Mouse (Mus musculus): ENCODE data around the gene 1600002K03Rik. TPM values are rescaled to one million over a fixed set of nuclear protein-coding genes. Genes with fewer than 3 reads are reported as not detected.

1600002K03Rik gene
- polyA plus RNA-seq, 1 experiment = 16.4 TPM

GRCm38 (mm10) chr10:80143664-80144063 is 29.1 kb upstream of the 1600002K03Rik start:
- no peak for DNase-seq
- H3K4me3 ChIP-seq (replicated peaks; ENCODE audit: insufficient read depth, low read depth, low read length) = no peak overlapping the region
- H3K4me1 ChIP-seq (ENCODE audit: control insufficient read depth, insufficient read depth, low read length) = peaks cover 35% of the 10 kb centered on the region
- H3K27me3 ChIP-seq (ENCODE audit: control insufficient read depth, insufficient read depth, low read length) = no peaks in the 10 kb centered on the region
- 44% methylated on average over 7 of the region's 7 CpGs for WGBS
- H3K27ac ChIP-seq (ENCODE audit: insufficient read depth, low read length) = no peak overlapping the region
- TF ChIP-seq POLR2A (IDR thresholded peaks at IDR 0.05; ENCODE audit: borderline replicate concordance, insufficient read depth, low read length) (no peak), CTCF (IDR thresholded peaks at IDR 0.05; ENCODE audit: borderline replicate concordance, insufficient read depth, low read depth, low read length) (no peak)

- H3K27ac ChIP-seq (ENCODE audit: insufficient read depth, low read length) = no peak overlapping the region
- 86% methylated on average over 12 of the region's 12 CpGs for WGBS
- H3K4me1 ChIP-seq (ENCODE audit: control insufficient read depth, insufficient read depth, low read length) = peaks cover 35% of the 10 kb centered on the region
- no peak for TF ChIP-seq CTCF (IDR thresholded peaks at IDR 0.05; ENCODE audit: borderline replicate concordance, insufficient read depth, low read depth, low read length)
- TF ChIP-seq POLR2A (IDR thresholded peaks at IDR 0.05; ENCODE audit: borderline replicate concordance, insufficient read depth, low read length) = no peak
- DNase-seq = no peak
- no peak overlapping the region for H3K4me3 ChIP-seq (replicated peaks; ENCODE audit: insufficient read depth, low read depth, low read length)
- no peaks in the 10 kb centered on the region for H3K27me3 ChIP-seq (ENCODE audit: control insufficient read depth, insufficient read depth, low read length)
These were observed 28.6 kb upstream of the 1600002K03Rik start for GRCm38 (mm10) chr10:80144159-80144558.

GRCm38 (mm10) chr10:80144864-80145838 is 27.6 kb upstream of the 1600002K03Rik start:
- Histone ChIP-seq H3K4me3 (replicated peaks; ENCODE audit: insufficient read depth, low read depth, low read length) (no peak overlapping the region), H3K27me3 (ENCODE audit: control insufficient read depth, insufficient read depth, low read length) (no peaks in the 10 kb centered on the region), H3K27ac (ENCODE audit: insufficient read depth, low read length) (no peak overlapping the region), H3K4me1 (ENCODE audit: control insufficient read depth, insufficient read depth, low read length) (peaks cover 35% of the 10 kb centered on the region)
- DNase-seq = peak; percentile 80 to 85
- 40% methylated on average over 20 of the region's 20 CpGs for WGBS
- TF ChIP-seq POLR2A (IDR thresholded peaks at IDR 0.05; ENCODE audit: borderline replicate concordance, insufficient read depth, low read length) = no peak
- peak; percentile 88 for TF ChIP-seq CTCF (IDR thresholded peaks at IDR 0.05; ENCODE audit: borderline replicate concordance, insufficient read depth, low read depth, low read length)

- H3K27ac ChIP-seq (ENCODE audit: insufficient read depth, low read length) = no peak overlapping the region
- TF ChIP-seq POLR2A (IDR thresholded peaks at IDR 0.05; ENCODE audit: borderline replicate concordance, insufficient read depth, low read length) = no peak
- no peak for TF ChIP-seq CTCF (IDR thresholded peaks at IDR 0.05; ENCODE audit: borderline replicate concordance, insufficient read depth, low read depth, low read length)
- DNase-seq = no peak
- no peak overlapping the region for H3K4me3 ChIP-seq (replicated peaks; ENCODE audit: insufficient read depth, low read depth, low read length)
- H3K27me3 ChIP-seq (ENCODE audit: control insufficient read depth, insufficient read depth, low read length) = no peaks in the 10 kb centered on the region
- H3K4me1 ChIP-seq (ENCODE audit: control insufficient read depth, insufficient read depth, low read length) = peaks cover 35% of the 10 kb centered on the region
- 19% methylated on average over 6 of the region's 6 CpGs for WGBS
These were observed 26.8 kb upstream of the 1600002K03Rik start for GRCm38 (mm10) chr10:80145896-80146295.

GRCm38 (mm10) chr10:80146568-80147011 is 26.2 kb upstream of the 1600002K03Rik start:
- Histone ChIP-seq H3K4me1 (ENCODE audit: control insufficient read depth, insufficient read depth, low read length) (peaks cover 40% of the 10 kb centered on the region), H3K27me3 (ENCODE audit: control insufficient read depth, insufficient read depth, low read length) (no peaks in the 10 kb centered on the region), H3K27ac (ENCODE audit: insufficient read depth, low read length) (no peak overlapping the region), H3K4me3 (replicated peaks; ENCODE audit: insufficient read depth, low read depth, low read length) (no peak overlapping the region)
- DNase-seq = no peak
- TF ChIP-seq CTCF (IDR thresholded peaks at IDR 0.05; ENCODE audit: borderline replicate concordance, insufficient read depth, low read depth, low read length) (no peak), POLR2A (IDR thresholded peaks at IDR 0.05; ENCODE audit: borderline replicate concordance, insufficient read depth, low read length) (no peak)
- 72% methylated on average over 4 of the region's 4 CpGs for WGBS

DNA sequence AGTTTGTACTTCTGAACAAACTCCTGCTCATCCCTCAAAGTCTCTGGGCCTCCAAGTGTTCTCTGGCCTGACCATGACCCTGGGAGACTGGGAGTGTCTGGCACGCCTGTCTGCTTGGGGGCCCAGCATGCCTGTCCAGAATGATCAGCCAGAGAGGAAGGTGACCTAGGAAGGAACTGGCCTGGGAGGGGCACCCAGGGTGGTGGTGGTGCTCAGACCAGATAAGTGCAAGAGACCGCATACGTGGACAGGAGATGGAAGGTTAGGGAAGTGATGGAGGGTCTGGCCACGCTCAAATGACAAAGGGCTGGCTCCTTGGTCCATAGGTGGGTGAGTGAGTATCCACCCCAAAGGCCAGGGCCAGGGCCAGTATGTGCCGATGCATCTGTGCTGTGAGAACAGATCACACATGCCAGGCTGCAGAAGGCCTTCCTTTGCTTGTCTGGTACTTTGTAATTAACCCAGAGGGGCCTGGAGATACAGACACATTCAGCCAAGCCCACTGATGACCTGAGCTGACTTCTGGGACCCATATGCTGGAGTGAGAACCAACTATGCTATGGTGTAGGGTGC is 25.5 kb upstream of the 1600002K03Rik start:
- no peaks in the 10 kb centered on the region for H3K27me3 ChIP-seq (ENCODE audit: control insufficient read depth, insufficient read depth, low read length)
- no peak for TF ChIP-seq POLR2A (IDR thresholded peaks at IDR 0.05; ENCODE audit: borderline replicate concordance, insufficient read depth, low read length)
- no peak for TF ChIP-seq CTCF (IDR thresholded peaks at IDR 0.05; ENCODE audit: borderline replicate concordance, insufficient read depth, low read depth, low read length)
- peak overlapping the region; percentile 68 for H3K27ac ChIP-seq (ENCODE audit: insufficient read depth, low read length)
- peaks cover 47% of the 10 kb centered on the region for H3K4me1 ChIP-seq (ENCODE audit: control insufficient read depth, insufficient read depth, low read length)
- 63% methylated on average over 5 of the region's 5 CpGs for WGBS
- no peak for DNase-seq
- H3K4me3 ChIP-seq (replicated peaks; ENCODE audit: insufficient read depth, low read depth, low read length) = no peak overlapping the region

DNA sequence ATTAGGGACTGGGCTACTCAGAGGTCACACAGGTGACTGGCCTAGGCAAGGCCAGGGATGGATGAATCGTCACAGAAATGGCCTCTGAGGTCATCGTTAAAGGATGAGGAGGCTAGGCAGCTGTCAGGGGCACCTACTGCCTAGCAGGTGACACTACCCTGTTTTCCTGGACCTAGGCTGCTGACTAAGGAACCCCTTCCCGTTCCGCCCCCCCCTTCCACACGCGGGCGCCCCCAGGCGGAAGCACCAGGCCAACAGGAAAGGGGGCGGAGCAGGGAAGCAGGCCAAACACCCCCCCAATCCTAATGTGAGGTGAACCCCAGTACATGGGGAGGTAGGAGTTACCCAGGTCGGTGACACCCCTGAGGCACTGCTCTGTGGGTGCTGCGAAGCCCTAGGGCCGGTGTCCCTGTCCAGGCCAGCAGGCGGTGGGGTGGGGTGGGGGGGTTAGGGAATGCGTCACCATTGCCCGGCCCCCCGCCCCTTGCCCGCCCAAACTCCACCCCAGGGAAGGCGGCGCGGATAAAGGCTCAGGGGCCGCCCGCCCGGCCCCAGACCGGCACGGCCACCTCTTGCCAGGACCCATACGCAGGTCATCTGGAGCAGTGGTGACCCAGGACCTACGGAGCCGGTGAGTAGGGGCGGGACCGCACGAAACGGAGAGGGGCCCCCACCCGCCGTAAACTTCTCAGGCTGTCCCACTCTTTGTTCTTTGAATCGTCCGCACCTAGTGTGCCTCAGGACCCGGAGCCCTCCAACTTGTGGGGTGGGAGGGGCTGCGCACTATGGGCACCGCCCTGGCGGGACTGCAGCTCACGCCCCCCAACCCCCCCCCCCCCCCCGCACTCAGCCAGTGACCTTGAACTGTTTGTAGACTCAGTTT is 24.8 kb upstream of the 1600002K03Rik start, which contains the start of gene Midn:
Midn (plus strand) TSS at position 554 of the 883 bp plus-strand sequence.
- 0 out of 2 replicates have a peak, but pooled peaks have one; percentile 14 for TF ChIP-seq POLR2A (IDR thresholded peaks at IDR 0.05; ENCODE audit: borderline replicate concordance, insufficient read depth, low read length)
- 0 out of 2 replicates have a peak, but pooled peaks have one; percentile 28 for TF ChIP-seq CTCF (IDR thresholded peaks at IDR 0.05; ENCODE audit: borderline replicate concordance, insufficient read depth, low read depth, low read length)
- H3K4me1 ChIP-seq (ENCODE audit: control insufficient read depth, insufficient read depth, low read length) = peaks cover 53% of the 10 kb centered on the region
- WGBS = 2% methylated on average over 42 of the region's 42 CpGs
- H3K27ac ChIP-seq (ENCODE audit: insufficient read depth, low read length) = peak within 1 kb of the TSS; percentile 93
- H3K27me3 ChIP-seq (ENCODE audit: control insufficient read depth, insufficient read depth, low read length) = no peaks in the 10 kb centered on the region
- H3K4me3 ChIP-seq (replicated peaks; ENCODE audit: insufficient read depth, low read depth, low read length) = peak within 1 kb of the TSS; percentile 77
- DNase-seq = peak; percentile 73 to 77

Measured in cerebellum, adult 2 months (tissue).